Mouse (Mus musculus) heart, embryonic 12.5 days (tissue): Measurements from ENCODE around the gene Mss51. TPM values are rescaled to one million over a fixed set of nuclear protein-coding genes. Genes with fewer than 3 reads are reported as not detected.

Source experiments
- ATAC-seq: fragments of 200-750 bp; cut with Nextera tagmentation; 2 replicates; pipeline ENCODE4 v1.8.0; 2017; ENCODE audit warnings: moderate TSS enrichment, moderate library complexity; ENCODE audit not compliant: insufficient number of reproducible peaks, low FRiP score
- H3K27ac ChIP-seq: fragments of 300-500 bp; sonication (generic); 2 replicates; pipeline ENCODE4 v1.5.1; 2016; ENCODE audit warnings: mild to moderate bottlenecking, moderate library complexity; ENCODE audit not compliant: poor library complexity, severe bottlenecking
- H3K27me3 ChIP-seq: fragments of 300-500 bp; sonication (generic); replicated peaks from 2 replicates; pipeline ENCODE4 v1.6.1; 2016; ENCODE audit warnings: mild to moderate bottlenecking, moderate library complexity
- H3K36me3 ChIP-seq: fragments of 300-500 bp; sonication (generic); 2 replicates; pipeline ENCODE4 v1.6.1; 2016; ENCODE audit warnings: mild to moderate bottlenecking, moderate library complexity
- H3K4me1 ChIP-seq: fragments of 300-500 bp; sonication (generic); replicated peaks from 2 replicates; pipeline ENCODE4 v1.6.1; 2016; ENCODE audit warnings: mild to moderate bottlenecking
- H3K4me2 ChIP-seq: fragments of 300-500 bp; sonication (generic); 2 replicates; pipeline ENCODE4 v1.6.1; 2016; ENCODE audit warnings: mild to moderate bottlenecking, moderate library complexity
- H3K4me3 ChIP-seq: fragments of 300-500 bp; sonication (generic); 2 replicates; pipeline ENCODE4 v1.5.1; 2016; ENCODE audit warnings: mild to moderate bottlenecking
- H3K9ac ChIP-seq: fragments of 300-500 bp; sonication (generic); 2 replicates; pipeline ENCODE4 v1.6.1; 2016; ENCODE audit warnings: mild to moderate bottlenecking, moderate library complexity
- H3K9me3 ChIP-seq: fragments of 300-500 bp; sonication (generic); replicated peaks from 2 replicates; pipeline ENCODE4 v1.6.1; 2016; ENCODE audit warnings: mild to moderate bottlenecking, moderate library complexity
- WGBS: fragments of 180-500 bp; shearing (Covaris S2); methylation state at CpG from one replicate; pipeline ENCODE4 v1.1.7; 2016; 5-methylcytosine and 5-hydroxymethylcytosine counted together
- polyA plus RNA-seq: library from polyadenylated mRNA; unstranded; fragments of >200 nt; fragmentation: Nextera tagmentation; extraction: Ambion mirVana; gene quantifications from 2 replicates; pipeline ENCODE4 v1.2.1, GENCODE M21; 2016

Gene Mss51
- polyA plus RNA-seq, 1 experiment from 2014 or later = 0.51 TPM

DNA sequence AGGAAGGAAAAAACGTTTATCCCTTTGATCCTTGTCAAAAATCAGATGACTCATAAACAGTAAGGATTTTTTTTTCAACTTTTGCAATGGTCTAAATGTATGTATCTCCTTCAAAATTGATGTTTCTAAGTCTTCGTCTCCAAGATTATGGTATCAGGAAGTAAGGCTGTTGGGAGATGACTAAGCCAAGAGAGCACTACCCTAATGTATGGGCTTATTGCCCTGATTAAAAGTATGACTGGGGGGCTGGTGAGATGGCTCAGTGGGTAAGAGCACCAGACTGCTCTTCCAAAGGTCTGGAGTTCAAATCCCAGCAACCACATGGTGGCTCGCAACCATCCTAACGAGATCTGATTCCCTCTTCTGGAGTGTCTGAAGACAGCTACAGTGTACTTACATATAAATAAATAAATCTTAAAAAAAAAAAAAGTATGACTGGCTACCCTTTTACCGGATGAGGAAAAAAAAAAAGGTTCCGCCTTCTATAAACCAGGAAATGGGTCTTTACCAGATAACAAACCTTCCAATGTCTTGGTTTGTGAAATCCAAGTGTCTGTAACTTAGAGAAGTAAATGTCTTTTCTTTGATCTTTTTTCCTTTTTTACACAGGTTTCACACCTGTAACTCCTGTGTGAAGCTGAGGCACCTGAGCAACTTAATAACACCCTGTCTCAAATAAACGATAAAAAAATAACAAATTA lies 14.5 kb downstream of the Mss51 start:
- Histone ChIP-seq H3K9me3 (no peaks in the 10 kb centered on the region), H3K27ac (no peak overlapping the region), H3K4me3 (no peak overlapping the region), H3K4me2 (no peak overlapping the region), H3K4me1 (peaks cover 15% of the 10 kb centered on the region), H3K36me3 (peaks cover 22% of the 10 kb centered on the region), H3K9ac (no peak overlapping the region), H3K27me3 (no peaks in the 10 kb centered on the region)
- 83% methylated on average over 7 of the region's 7 CpGs for WGBS
- no peak for ATAC-seq

DNA sequence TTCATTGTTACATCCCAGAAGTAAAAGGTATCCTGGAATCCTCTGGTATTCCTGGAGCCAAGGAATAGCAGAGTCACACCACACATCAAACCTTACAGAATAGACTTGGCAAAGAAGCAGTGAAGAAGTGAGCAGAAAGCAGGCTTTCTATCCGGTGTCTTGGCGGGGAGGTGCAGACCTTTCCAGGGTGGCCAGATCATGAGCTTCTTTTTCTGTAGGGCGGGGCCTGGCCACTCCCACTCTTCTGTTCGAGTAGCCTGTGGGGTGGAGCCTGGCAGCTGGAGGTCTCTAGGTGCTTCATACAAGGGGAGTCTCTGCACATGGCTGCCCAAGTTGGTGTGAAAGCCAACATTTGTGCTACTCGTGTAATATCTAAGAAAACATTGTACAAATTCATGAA lies 15.5 kb downstream of the Mss51 start:
- no peak overlapping the region for H3K4me3 ChIP-seq
- H3K36me3 ChIP-seq = peaks cover 19% of the 10 kb centered on the region
- H3K27ac ChIP-seq = no peak overlapping the region
- H3K27me3 ChIP-seq = no peaks in the 10 kb centered on the region
- H3K4me1 ChIP-seq = peaks cover 15% of the 10 kb centered on the region
- ATAC-seq = no peak
- no peak overlapping the region for H3K4me2 ChIP-seq
- 27% methylated on average over 5 of the region's 5 CpGs for WGBS
- H3K9me3 ChIP-seq = no peaks in the 10 kb centered on the region
- H3K9ac ChIP-seq = no peak overlapping the region

DNA sequence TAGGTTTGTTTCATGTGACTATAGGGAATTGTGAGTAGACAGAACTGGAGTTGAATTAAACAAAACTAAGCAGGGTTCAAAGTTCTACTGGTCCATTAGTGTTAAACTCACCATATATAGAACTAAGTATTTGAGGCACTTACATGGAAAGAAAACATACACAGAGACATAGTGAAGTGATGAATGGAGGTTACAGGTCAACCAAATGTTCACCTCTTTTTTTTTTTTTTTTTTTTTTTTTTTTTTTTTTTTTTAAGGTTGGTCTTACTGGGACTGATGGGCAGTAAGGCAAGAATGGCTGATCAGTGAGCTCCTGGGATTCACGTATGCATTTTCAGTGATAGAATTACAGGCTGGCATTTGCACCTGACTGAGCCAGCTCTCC lies 16.5 kb downstream of the Mss51 start:
- Histone ChIP-seq H3K36me3 (peaks cover 16% of the 10 kb centered on the region), H3K9ac (peak overlapping the region; percentile 85; the same call in 1 of the 2 replicates), H3K4me3 (peak overlapping the region; percentile 81), H3K27me3 (no peaks in the 10 kb centered on the region), H3K4me1 (peaks cover 15% of the 10 kb centered on the region), H3K4me2 (peak overlapping the region; percentile 82), H3K27ac (no peak overlapping the region), H3K9me3 (no peaks in the 10 kb centered on the region)
- no peak for ATAC-seq
- WGBS = 63% methylated on average over 1 of the region's 1 CpGs

DNA sequence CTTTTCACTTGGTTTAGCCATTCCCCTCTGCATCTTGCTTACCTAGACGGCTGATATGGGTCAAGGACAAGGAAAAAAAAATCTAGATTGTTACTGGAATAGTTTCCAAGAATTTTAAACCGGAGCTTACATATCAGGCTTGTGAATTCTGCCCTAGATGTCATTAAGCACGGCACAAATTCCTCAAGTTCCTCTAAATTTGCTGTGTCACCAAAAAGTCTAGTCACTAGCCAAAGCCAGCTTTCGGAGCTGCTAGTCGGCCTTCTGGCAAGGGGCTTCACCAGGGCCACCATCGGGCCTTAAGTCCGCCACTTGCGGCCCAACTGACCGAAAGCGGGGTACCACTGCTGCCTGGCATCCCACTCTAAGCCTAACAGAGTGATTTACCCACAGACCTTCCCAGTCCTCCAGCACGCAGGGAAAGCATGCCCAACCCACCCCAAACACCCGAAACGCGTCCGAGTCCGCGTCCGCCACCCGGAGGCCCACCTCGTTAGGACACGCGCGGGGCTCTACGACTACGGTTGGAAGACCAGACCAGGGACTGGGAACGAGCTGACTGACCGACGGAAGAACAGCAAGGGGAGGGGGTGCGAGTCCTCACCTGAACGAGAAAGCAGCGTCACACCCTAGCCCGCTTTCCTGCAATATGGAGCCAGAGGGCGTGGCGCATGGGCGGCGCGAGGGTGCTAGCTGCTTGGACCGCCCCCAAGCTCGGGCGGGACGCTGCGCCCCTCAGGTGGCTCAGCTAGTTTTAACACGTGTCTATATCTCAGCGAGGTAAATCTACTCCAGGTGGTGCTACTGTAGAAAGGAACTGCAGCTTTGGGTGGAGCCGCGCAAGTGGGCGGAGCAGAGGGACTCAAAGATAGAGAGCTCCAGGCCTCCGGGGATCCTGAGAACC lies 17.2 kb downstream of the Mss51 start, which contains the start of gene Anxa7:
Anxa7 (minus strand) TSS at position 843 of the 904 bp plus-strand sequence.
- Histone ChIP-seq H3K36me3 (peaks cover 10% of the 10 kb centered on the region), H3K27ac (peak within 1 kb of the TSS; percentile 70), H3K9ac (peak within 1 kb of the TSS; percentile 85), H3K27me3 (no peaks in the 10 kb centered on the region), H3K9me3 (no peaks in the 10 kb centered on the region), H3K4me1 (peaks cover 15% of the 10 kb centered on the region), H3K4me3 (peak within 1 kb of the TSS; percentile 81), H3K4me2 (peak within 1 kb of the TSS; percentile 82)
- under 1% methylated on average over 48 of the region's 48 CpGs for WGBS
- ATAC-seq = peak; percentile 88

DNA sequence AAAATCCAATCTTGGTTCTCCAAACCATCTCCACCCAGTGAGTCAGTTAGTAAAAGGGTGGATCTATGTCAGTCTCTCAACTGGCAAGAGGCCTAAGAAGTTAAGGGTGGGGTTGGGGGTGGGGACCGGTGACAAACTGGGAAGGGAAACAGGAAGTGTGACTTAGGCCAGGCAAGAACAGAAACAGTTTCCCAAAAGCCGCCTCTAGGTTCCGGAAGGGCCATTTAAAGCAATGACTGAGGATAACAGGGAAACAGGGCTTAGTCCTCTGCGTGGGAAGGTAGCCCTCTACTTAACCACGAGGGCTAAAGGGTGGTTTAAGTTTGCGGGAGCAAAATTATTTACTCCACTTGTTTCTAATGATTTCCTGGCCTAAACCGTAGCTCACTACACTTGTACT lies 17.9 kb downstream of the Mss51 start:
- Histone ChIP-seq H3K4me1 (peaks cover 15% of the 10 kb centered on the region), H3K36me3 (peaks cover 2% of the 10 kb centered on the region; the same call in 1 of the 2 replicates), H3K4me2 (peak overlapping the region; percentile 82), H3K9ac (peak overlapping the region; percentile 85), H3K4me3 (peak overlapping the region; percentile 81), H3K9me3 (no peaks in the 10 kb centered on the region), H3K27me3 (no peaks in the 10 kb centered on the region), H3K27ac (peak overlapping the region; percentile 70)
- 7% methylated on average over 7 of the region's 7 CpGs for WGBS
- peak; percentile 84 for ATAC-seq

DNA sequence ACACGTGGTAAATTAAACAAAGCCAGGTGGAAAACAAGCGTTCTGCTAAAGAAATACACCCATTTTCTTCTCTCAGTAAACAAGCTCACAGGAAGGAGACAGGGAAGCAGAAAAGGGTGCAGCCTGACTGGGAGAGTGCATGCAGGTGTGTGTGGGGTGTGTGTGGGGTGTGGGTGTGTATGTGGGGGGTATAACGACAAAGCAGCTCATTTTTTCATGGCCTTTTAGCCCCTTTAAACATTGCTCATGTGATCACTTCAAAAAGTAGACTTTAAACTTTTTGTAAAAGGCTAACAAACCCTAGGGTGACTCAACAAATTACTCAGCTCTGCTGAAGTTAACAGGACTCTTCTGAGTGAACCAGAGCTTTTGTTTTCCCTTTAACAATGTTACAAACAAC lies 18.3 kb downstream of the Mss51 start:
- WGBS = 49% methylated on average over 3 of the region's 3 CpGs
- no peaks in the 10 kb centered on the region for H3K27me3 ChIP-seq
- peak overlapping the region; percentile 59 for H3K9ac ChIP-seq
- H3K36me3 ChIP-seq = no peaks in the 10 kb centered on the region; the same call in 1 of the 2 replicates
- H3K9me3 ChIP-seq = no peaks in the 10 kb centered on the region
- ATAC-seq = peak; percentile 23; the same call in 1 of the 2 replicates
- peak overlapping the region; percentile 82 for H3K4me2 ChIP-seq
- peak overlapping the region; percentile 69 for H3K27ac ChIP-seq
- peaks cover 15% of the 10 kb centered on the region for H3K4me1 ChIP-seq
- peak overlapping the region; percentile 81 for H3K4me3 ChIP-seq

DNA sequence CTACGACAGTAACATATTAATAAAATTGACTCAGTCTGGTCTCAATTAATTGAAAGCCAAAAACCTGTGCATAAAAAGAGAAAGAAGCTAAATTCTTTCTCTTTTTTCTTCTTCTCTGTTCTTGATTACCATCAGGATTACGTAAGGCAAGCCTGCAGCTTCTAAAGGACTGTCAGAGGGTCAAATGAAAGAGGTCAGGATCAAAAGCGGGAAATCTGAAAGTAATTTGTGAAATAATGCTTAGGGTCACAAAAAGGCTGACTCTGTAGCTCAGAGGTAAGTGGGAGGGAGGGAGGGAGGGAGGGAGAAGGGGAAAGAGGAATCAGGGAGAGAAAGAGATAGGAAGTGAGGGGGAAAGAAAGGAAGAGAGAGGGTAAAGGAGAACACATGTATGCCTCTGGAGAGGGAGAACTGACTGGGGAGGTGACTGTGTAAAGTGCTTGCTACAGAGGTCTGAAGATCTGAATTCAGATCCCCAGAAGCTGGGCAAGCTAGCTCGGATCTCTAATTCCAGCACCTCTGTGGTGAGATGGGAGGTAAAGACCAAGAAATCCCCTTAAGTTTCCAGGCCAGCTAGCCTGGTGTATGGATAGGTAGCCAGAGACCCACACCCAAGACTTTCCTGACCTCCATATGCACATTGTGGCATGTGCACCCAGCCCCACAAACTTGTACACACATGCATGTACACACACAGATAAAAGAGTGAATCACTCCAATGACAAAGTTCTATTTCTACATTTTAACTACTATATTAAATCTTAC lies 19.3 kb downstream of the Mss51 start:
- H3K36me3 ChIP-seq = peaks cover 6% of the 10 kb centered on the region
- H3K9me3 ChIP-seq = no peaks in the 10 kb centered on the region
- H3K27me3 ChIP-seq = no peaks in the 10 kb centered on the region
- ATAC-seq = no peak
- peaks cover 15% of the 10 kb centered on the region for H3K4me1 ChIP-seq
- no peak overlapping the region for H3K4me2 ChIP-seq
- H3K4me3 ChIP-seq = no peak overlapping the region
- no peak overlapping the region for H3K27ac ChIP-seq
- no peak overlapping the region for H3K9ac ChIP-seq
- WGBS = 66% methylated on average over 4 of the region's 4 CpGs

DNA sequence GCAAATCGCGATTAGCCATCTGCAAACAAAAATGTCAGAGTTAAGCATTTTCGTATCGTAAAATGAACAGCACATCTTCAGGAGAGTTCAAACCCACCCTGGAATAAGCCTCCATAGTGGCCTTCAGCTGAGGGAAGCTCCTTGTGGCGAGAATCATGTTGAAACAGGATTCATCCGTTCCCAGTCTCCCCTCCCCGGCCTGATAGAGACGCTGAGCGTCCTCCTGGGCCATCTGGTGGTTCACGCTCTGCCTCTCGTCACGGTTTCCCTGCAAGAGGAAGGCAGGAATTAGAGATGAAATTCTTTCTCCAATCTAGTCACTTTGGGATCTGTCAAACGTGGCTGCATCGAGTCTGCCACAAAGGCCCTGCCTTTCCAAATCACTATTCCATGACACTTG lies 36.5 kb downstream of the Mss51 start:
- no peak overlapping the region for H3K4me3 ChIP-seq
- no peak overlapping the region for H3K27ac ChIP-seq
- no peak overlapping the region for H3K4me2 ChIP-seq
- no peaks in the 10 kb centered on the region for H3K27me3 ChIP-seq
- no peaks in the 10 kb centered on the region for H3K4me1 ChIP-seq
- H3K36me3 ChIP-seq = peaks cover 82% of the 10 kb centered on the region
- 76% methylated on average over 14 of the region's 14 CpGs for WGBS
- no peak overlapping the region for H3K9ac ChIP-seq
- ATAC-seq = no peak
- H3K9me3 ChIP-seq = no peaks in the 10 kb centered on the region

DNA sequence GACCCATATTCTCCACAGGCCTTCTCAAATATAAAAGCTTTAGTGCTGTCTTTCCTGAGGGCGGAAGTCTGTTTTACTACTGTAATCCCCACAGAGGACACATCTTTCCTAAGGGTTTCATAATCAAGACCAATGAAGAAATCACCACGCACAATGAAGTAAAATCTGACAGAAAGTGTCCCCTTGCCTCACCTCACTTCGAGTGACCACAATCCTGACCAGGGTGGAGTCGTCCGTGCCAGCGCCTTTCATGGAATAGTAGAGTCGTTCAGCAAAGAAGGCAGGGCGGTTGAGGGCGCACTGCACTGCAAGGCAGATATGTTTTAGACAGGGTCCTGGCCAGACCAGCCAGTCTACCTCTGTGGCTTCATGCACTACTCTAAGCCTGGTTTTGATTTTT lies 38.3 kb downstream of the Mss51 start:
- Histone ChIP-seq H3K9me3 (no peaks in the 10 kb centered on the region), H3K9ac (no peak overlapping the region), H3K4me3 (no peak overlapping the region), H3K36me3 (peaks cover 65% of the 10 kb centered on the region), H3K4me2 (no peak overlapping the region), H3K27me3 (no peaks in the 10 kb centered on the region), H3K4me1 (no peaks in the 10 kb centered on the region), H3K27ac (no peak overlapping the region)
- 93% methylated on average over 9 of the region's 9 CpGs for WGBS
- ATAC-seq = no peak

DNA sequence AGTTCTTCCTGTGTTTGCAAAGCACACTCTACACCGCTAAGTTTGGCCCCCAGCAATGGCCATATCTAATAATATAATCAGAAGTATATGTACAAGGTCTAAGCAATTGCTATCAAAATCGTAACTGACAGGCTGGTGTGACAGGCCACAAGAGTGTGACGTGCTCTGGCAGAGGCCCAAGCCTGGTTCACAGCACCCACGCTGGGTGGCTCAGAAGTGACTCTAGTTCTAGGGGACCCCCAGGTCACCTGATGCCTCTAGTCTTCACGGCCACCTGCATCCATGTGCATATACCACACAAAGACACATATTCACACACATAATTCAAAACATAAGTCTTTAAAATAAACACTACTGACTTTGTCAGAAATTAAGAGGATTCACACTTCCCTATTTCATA lies 43.8 kb downstream of the Mss51 start:
- Histone ChIP-seq H3K4me2 (no peak overlapping the region), H3K9ac (no peak overlapping the region), H3K27me3 (no peaks in the 10 kb centered on the region), H3K27ac (no peak overlapping the region), H3K4me1 (peaks cover 5% of the 10 kb centered on the region; the same call in 1 of the 2 replicates), H3K9me3 (no peaks in the 10 kb centered on the region), H3K36me3 (peaks cover 17% of the 10 kb centered on the region), H3K4me3 (no peak overlapping the region)
- 94% methylated on average over 5 of the region's 5 CpGs for WGBS
- no peak for ATAC-seq
